Mouse (Mus musculus): ENCODE results near the gene Xpr1.

Gene Xpr1

DNA sequence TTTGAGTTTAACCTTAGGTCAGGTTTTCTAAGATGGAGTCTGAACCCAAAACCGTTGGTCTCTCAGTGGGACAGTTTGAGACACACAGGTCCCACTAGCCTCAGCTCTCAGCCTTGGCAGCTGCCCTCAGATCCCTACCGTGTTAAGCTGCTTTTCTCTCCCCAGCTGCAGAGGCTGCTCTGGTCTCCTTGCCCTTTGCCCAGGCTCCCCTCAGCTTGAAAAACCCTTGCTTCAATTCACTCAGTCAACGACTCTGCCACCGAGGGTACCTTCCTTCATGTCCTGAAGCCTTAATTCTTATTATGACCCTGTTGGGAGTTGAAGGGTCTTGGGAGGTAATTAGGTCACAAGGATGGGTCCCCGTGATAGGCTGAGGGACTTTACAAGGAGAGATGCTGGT, 167.3 kb downstream of the Xpr1 start:
- DNase-seq = no peak

DNA sequence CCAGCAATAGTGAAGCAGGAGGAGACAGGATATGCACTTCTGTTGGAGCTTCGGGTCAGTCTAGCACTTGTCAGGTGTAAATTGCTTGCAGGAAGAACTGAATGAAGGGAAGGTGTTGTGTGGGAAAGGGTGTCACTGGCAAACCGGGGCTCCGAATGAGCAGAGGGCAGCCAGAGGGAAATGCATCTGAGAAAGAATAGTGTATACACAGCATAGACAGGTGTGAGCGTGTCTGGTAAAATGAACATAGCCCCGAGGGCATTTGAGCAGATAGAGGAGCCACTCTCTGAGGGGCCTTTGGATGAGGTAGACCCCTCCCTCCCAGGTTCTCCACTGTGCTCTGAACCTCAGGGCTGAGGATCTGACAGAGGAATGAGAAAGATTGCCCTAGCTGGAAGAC, 169.2 kb downstream of the Xpr1 start:
- no peak for DNase-seq

DNA sequence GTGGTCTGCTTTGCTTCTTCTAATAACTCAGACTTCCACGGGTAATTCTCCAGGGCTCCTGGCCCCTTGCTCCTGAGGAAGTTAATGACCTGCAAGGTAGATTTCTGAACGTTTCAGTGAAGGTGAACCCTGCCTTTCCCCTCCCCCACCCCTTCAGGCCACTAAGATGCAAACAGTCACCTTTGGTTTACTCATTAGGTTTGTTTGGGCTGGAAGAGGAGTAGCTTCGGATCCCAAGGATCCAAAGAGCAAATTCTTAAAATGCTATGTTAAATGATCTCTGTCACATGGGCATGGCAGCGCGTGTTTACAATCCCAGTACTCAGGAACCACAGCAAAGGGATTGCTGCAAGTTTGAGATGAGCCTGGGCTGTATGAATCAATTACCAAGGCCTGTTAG, 169.8 kb downstream of the Xpr1 start:
- no peak for DNase-seq

DNA sequence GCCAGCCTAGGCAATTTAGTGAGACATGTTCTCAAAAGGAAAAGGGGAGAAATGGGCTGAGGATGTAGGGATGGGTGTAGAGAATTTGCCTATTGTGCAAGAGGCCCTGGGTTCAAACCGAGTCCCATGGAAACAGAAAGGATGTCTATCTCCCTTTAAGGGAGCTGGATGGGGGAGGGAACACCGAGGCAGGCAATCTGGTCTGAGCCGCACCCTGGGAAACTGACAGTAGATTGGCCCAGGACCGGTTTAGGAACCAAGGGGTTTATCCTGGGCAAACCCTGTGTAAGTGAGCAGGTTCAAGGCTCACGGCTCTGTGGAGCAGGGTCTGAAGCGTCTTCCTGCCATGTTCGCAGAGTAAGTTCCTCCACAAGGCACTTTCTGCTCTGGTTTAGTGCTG, 171.7 kb downstream of the Xpr1 start:
- DNase-seq = no peak

DNA sequence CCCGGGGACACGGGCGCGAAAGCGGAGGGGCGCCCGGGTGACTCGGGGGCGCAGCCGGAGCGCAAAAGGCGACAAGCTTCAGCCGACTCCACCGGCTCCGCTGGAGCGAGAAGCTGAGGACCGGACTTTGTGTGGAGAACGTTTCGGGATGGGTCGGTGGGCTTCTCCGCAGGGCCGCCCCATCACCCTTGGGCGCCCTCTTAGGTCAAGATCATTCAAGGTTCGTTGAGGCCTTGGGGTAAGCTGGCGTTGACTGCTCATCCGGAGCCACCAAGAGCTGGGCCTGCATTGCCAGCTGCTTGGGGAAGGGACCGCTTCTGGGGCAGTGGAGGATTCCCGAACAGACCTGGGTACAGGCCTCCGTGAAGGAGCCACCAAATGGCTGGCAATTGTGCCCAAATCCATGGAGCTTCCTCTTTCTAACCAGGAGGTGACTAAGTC, 172.4 kb downstream of the Xpr1 start:
- DNase-seq = peak; percentile 21

- DNase-seq = peak; percentile 58
Observed at GRCm38 (mm10) chr1:155243797-155244770, 173.1 kb downstream of the Xpr1 start, which contains the start of gene BC034090. TSS of gene BC034090 (minus strand) at chr1:155244444.

DNA sequence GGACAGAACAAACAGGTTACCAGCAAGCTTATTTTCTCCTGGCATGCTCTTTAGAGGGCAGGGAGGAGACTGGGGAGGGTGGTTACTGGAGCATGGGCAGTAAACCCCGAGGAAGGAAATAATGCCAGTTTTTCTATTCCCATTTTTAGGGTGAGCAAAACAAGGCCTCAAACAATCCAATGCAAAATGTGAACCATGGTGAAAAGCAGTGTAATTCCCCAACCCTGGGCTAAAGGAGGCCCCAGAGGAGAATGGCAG, 174.8 kb downstream of the Xpr1 start:
- no peak for DNase-seq

DNA sequence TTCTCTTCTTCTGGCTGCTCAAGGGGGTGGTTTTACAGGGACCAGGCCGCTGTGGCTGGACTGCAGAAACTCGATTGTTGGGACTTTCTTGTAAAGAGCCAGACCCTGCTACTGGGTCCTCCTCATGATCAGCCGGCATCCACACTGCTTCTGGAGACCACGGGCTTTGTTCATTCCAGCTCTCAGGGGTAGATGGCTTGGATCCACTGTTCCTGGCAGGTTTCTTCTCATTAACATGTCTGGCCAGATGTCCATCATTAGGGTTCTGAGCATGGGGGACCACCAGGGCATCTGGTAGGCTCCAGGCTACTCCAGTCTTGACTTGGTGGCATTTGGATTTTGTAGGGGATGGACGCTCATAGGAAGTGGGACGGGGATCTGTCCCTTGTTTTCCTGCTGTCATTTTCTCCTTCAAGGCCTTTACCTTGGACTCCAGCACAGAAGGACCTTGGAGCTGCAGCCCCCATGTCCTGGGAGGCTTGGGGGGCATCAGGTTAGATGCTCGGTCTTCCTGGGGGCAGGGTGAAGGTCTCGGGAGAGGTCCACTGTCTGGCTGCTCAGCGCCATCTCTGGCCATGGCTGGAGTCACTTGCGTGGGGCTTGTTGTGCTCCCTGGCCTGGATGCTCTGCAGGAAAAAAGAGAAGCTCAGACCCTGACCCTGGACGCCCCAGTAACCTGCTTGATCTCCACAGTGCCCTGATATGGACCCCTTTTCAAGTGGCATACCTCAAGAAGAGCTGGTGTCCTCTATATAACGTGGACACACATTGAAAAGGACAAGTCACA, 175.3 kb downstream of the Xpr1 start:
- DNase-seq = no peak

DNA sequence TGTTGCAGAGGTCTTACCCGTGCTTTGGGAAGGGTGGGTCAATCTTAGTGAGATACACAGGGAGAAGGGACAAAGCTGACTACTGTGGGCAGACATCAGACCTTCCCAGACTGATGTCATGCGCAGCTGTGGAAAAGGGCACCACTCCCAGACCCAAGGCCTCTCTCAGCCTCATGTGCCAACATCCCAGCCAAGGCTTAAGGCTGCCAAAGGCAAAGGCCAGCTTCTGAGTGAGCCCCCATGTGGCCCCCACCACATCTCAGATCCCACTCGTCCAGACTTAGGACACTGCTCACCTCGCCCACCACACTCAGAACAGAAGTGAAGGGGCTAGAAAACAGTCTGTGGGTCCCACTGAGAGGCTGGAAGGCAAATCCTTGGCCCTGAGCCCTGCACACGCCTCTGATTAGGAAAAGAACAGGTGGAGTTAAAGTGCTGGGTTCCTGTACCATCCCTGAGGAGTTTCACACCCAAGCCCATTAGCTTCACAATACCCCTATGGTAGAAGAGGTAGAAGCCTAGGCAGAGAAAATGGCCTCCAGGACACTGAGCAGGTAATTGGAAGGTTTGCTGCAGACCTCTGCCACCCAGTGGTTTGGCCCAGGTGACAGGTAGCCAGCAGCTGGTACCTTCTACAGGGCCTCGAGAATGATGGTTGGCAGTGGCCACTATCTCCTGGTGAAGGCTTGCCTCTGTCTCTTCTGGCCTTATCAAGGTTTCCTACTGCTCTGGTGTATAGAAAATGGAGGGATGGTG, 177.1 kb downstream of the Xpr1 start:
- no peak for DNase-seq

- no peak for DNase-seq
Observed at GRCm38 (mm10) chr1:155239169-155239568, 178.0 kb downstream of the Xpr1 start.

- no peak for DNase-seq
Observed at GRCm38 (mm10) chr1:155238126-155238525, 179.1 kb downstream of the Xpr1 start.

DNA sequence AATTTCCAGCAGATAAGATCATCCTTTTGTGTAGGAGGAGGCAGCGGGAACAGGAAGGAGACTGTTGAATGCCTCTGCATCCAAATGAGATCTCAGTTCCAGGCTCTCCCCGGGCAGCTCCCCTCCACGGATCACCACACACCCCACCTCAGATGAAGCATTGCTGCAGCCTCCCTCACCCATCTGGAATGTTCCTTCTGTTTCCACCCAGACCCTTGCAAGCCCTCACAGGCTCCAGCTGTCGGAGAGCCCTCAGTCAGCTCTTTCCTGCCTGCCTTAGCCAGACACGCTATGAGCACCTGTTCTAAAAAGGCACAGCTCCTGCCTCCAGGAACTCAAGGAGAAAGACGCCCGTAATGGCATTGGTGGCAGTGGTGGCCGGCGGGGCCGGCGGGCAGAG, 179.8 kb downstream of the Xpr1 start:
- no peak for DNase-seq

DNA sequence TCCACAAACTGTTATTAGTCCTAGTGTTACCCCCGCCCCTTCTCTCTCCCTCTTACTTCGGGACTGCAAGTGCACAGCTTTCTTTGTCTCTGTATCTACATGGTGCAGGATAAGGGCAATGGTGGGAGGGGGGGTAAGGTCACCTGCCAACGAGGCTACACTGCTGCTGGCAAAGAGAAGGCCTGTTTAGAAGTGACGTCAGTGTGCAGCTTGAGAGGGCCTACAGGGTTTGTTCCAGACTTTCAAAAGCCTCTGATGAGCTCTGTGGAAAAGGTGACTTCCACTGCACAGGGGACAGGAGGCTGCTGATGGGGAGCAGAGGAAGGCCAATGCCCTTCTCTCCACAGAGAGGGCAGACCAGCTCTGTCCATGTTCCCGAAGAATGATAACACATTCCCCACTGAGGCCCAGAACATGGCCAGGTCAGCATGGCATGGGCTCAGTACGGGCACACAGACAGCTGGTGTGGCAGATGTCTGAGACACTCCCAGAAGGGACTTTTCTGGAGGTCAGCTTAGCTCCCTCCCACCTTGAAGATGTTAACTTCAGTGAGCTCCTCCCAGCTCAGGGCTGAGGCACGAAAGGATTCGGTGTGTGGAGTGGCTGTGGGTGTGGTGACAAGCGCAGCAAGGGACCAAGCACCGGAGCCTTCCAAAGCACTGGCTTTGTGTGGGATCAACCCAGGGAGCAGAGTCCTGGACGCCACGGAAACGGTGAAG, 180.8 kb downstream of the Xpr1 start:
- no peak for DNase-seq

DNA sequence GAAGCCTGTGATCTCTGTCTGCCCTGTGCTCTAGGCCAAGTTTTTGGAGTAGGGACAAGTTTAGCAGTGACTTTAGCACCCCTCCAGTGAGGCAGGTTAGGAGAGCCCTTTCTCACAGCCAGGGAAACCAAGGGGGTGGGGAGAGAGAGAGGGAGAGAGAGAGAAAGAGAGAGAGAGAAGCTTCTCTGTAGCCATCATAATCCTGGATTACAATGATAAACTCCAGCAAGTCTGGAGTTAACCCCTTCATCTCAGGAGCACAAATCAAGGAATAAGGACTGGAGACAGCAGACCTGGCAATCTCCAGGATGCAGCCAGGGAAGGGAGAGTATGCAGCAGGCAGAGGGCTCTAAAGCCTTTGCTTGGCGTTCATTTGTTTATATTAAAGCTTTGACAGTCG, 181.6 kb downstream of the Xpr1 start:
- DNase-seq = no peak

- peak; percentile 69 for DNase-seq
Observed at GRCm38 (mm10) chr1:155233931-155234607, 183.1 kb downstream of the Xpr1 start.

GRCm38 (mm10) chr1:155233378-155233777, 183.8 kb downstream of the Xpr1 start:
- DNase-seq = no peak

GRCm38 (mm10) chr1:155232786-155233185, 184.4 kb downstream of the Xpr1 start:
- no peak for DNase-seq

- no peak for DNase-seq
Observed at GRCm38 (mm10) chr1:155232385-155232784, 184.8 kb downstream of the Xpr1 start.

DNA sequence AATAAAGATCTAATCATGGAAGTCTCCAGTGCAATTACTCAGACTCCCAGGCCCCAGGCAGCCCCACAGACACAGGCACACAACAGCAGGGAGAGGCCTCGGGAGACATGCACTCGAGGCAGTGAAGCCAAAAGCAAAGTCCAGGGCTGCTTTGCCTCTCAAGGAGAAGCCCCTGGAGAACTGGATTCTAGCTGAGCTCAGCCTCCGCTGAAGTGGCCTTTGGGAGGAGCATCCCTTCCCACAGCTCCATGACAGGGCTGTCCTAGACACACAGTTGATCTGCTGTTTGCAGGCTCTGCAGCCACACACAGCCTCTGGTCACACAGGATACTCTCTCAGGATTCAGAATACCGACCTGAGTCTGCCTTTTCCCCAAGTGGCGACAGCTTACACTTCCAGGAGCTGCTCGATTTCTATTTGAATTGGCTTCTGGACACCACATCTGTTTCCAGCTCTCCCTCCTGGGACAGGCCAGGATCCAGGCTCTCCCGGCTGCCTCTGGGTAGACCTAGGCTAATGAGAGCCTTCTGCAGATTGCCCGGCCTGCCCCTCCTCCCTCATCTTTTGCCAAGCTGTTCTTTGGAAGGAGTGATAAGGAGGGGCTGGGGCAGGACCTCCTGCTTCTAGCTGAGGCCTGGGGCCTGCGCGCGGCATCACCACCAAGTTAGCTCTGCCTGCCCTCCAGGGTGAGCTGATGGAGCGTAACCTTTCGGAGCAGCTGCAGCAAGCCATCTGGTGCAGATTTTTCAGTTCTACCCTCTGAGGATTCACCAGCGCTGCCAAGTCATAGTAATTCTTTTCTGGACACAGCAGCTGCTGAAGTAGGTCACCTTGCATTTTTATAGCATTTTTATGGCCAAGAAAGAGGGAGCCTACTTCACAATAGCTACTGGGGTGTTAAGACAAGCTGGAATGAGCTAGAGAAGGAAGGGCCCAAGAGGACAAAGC, 187.5 kb downstream of the Xpr1 start:
- DNase-seq = no peak
